Mouse (Mus musculus): ENCODE measurements around the gene Slc1a5. TPM values are rescaled to one million over a fixed set of nuclear protein-coding genes. Genes with fewer than 3 reads are reported as not detected.

Gene Slc1a5
- polyA plus RNA-seq, 2 experiments = 21.7 to 80.3 TPM

- H3K36me3 ChIP-seq (ENCODE audit: control insufficient read depth, insufficient read depth, low read length) = peaks cover 24% of the 10 kb centered on the region
- H3K9ac ChIP-seq (ENCODE audit: low read depth, low read length, severe bottlenecking) = no peak overlapping the region
- H3K9me3 ChIP-seq (ENCODE audit: control insufficient read depth, low read length) = no peaks in the 10 kb centered on the region
- no peak overlapping the region for H3K27ac ChIP-seq (replicated peaks; ENCODE audit: low read depth, low read length)
- 76% methylated on average over 5 of the region's 5 CpGs for WGBS
- DNase-seq (ENCODE audit: low spot score) (no peak), ATAC-seq (ENCODE audit: low FRiP score, low read depth) (no peak)
- H3K4me1 ChIP-seq (ENCODE audit: control insufficient read depth, insufficient read depth, low read length) = peaks cover 36% of the 10 kb centered on the region
- no peak overlapping the region for H3K4me3 ChIP-seq (replicated peaks; ENCODE audit: low read length)
- no peak for TF ChIP-seq POLR2A (IDR thresholded peaks at IDR 0.05; ENCODE audit: borderline replicate concordance, extremely low read depth, insufficient read depth, insufficient read length)
- no peak overlapping the region for H3K4me2 ChIP-seq (replicated peaks; ENCODE audit: low read depth, low read length, severe bottlenecking)
- no peaks in the 10 kb centered on the region for H3K27me3 ChIP-seq (ENCODE audit: control insufficient read depth, insufficient read depth, low read length)
Observed at GRCm38 (mm10) chr7:16819794-16820193, 38.7 kb downstream of the Slc1a5 start.

- H3K4me1 ChIP-seq (ENCODE audit: control insufficient read depth, insufficient read depth, low read length) = peaks cover 33% of the 10 kb centered on the region
- 68% methylated on average over 5 of the region's 5 CpGs for WGBS
Observed at GRCm38 (mm10) chr7:16820271-16820763, 39.2 kb downstream of the Slc1a5 start.

DNA sequence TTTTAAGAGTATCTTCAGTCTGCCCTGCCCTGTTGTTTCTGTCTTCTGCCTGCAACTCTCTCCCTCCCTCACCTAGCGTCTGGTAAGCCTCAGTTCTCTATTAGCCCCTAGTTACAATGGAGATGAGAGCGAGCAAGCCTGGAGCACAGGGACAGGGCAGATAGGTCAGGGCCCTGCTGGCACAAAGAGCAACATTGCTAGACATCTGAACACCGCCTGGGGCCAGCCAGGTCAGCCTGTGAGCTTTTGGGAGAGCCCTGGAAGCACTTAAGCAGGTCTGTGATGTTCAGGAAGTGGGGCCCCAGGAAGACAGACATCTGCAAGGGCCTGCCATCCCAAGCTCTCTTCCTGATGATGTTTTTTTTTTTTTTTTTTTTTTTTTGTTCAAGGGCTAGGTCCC, 40.0 kb downstream of the Slc1a5 start:
- Histone ChIP-seq H3K27me3 (ENCODE audit: control insufficient read depth, insufficient read depth, low read length) (no peaks in the 10 kb centered on the region), H3K4me1 (ENCODE audit: control insufficient read depth, insufficient read depth, low read length) (peaks cover 28% of the 10 kb centered on the region), H3K9ac (ENCODE audit: low read depth, low read length, severe bottlenecking) (no peak overlapping the region), H3K9me3 (ENCODE audit: control insufficient read depth, low read length) (no peaks in the 10 kb centered on the region), H3K36me3 (ENCODE audit: control insufficient read depth, insufficient read depth, low read length) (peaks cover 37% of the 10 kb centered on the region), H3K27ac (replicated peaks; ENCODE audit: low read depth, low read length) (no peak overlapping the region), H3K4me2 (replicated peaks; ENCODE audit: low read depth, low read length, severe bottlenecking) (no peak overlapping the region), H3K4me3 (replicated peaks; ENCODE audit: low read length) (no peak overlapping the region)
- ATAC-seq (ENCODE audit: low FRiP score, low read depth) = no peak
- DNase-seq (ENCODE audit: low spot score) = no peak
- 25% methylated on average over 3 of the region's 3 CpGs for WGBS
- no peak for TF ChIP-seq POLR2A (IDR thresholded peaks at IDR 0.05; ENCODE audit: borderline replicate concordance, extremely low read depth, insufficient read depth, insufficient read length)

More at GRCm38 (mm10) chr7:16820271-16820763, 39.2 kb downstream of the Slc1a5 start:
- Histone ChIP-seq H3K4me2 (replicated peaks; ENCODE audit: low read depth, low read length, severe bottlenecking) (no peak overlapping the region), H3K9ac (ENCODE audit: low read depth, low read length, severe bottlenecking) (no peak overlapping the region), H3K27ac (replicated peaks; ENCODE audit: low read depth, low read length) (no peak overlapping the region), H3K9me3 (ENCODE audit: control insufficient read depth, low read length) (no peaks in the 10 kb centered on the region), H3K4me3 (replicated peaks; ENCODE audit: low read length) (no peak overlapping the region), H3K27me3 (ENCODE audit: control insufficient read depth, insufficient read depth, low read length) (no peaks in the 10 kb centered on the region), H3K36me3 (ENCODE audit: control insufficient read depth, insufficient read depth, low read length) (peaks cover 29% of the 10 kb centered on the region)
- no peak for ATAC-seq (ENCODE audit: low FRiP score, low read depth)
- DNase-seq (ENCODE audit: low spot score) = no peak
- no peak for TF ChIP-seq POLR2A (IDR thresholded peaks at IDR 0.05; ENCODE audit: borderline replicate concordance, extremely low read depth, insufficient read depth, insufficient read length)

DNA sequence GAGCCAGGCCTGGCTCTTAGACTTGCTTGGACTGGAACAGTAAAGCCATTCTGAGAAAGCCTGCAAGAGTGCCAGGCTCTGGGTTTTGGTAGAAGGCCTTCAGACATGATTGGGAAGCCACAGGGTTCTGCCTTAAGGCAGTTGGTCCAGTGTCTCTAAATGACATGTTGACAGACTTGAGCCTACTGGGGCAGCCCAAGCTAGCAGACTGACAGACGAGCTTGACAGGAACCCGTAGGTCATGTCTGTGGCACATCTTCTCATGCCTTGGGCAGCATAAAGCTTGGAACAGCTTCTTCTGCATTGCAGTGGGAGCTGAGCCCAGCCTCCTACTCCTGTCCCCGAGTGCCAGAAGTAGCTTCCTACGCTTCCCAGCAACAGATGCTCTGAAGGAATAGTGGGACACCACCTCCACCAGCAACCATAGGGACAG, 40.5 kb downstream of the Slc1a5 start:
- Histone ChIP-seq H3K9me3 (ENCODE audit: control insufficient read depth, low read length) (no peaks in the 10 kb centered on the region), H3K27ac (replicated peaks; ENCODE audit: low read depth, low read length) (no peak overlapping the region), H3K4me3 (replicated peaks; ENCODE audit: low read length) (no peak overlapping the region), H3K36me3 (ENCODE audit: control insufficient read depth, insufficient read depth, low read length) (peaks cover 43% of the 10 kb centered on the region), H3K4me1 (ENCODE audit: control insufficient read depth, insufficient read depth, low read length) (peaks cover 28% of the 10 kb centered on the region), H3K27me3 (ENCODE audit: control insufficient read depth, insufficient read depth, low read length) (no peaks in the 10 kb centered on the region), H3K4me2 (replicated peaks; ENCODE audit: low read depth, low read length, severe bottlenecking) (no peak overlapping the region), H3K9ac (ENCODE audit: low read depth, low read length, severe bottlenecking) (no peak overlapping the region)
- no peak for TF ChIP-seq POLR2A (IDR thresholded peaks at IDR 0.05; ENCODE audit: borderline replicate concordance, extremely low read depth, insufficient read depth, insufficient read length)
- 69% methylated on average over 4 of the region's 4 CpGs for WGBS
- DNase-seq (ENCODE audit: low spot score) (no peak), ATAC-seq (ENCODE audit: low FRiP score, low read depth) (no peak)

- H3K9ac ChIP-seq (ENCODE audit: low read depth, low read length, severe bottlenecking) = no peak overlapping the region
- 76% methylated on average over 5 of the region's 5 CpGs for WGBS
- ATAC-seq (ENCODE audit: low FRiP score, low read depth) = no peak
Observed at GRCm38 (mm10) chr7:16823734-16824133, 42.6 kb downstream of the Slc1a5 start.

More at GRCm38 (mm10) chr7:16823734-16824133, 42.6 kb downstream of the Slc1a5 start:
- Histone ChIP-seq H3K4me3 (replicated peaks; ENCODE audit: low read length) (no peak overlapping the region), H3K9me3 (ENCODE audit: control insufficient read depth, low read length) (no peaks in the 10 kb centered on the region), H3K4me2 (replicated peaks; ENCODE audit: low read depth, low read length, severe bottlenecking) (no peak overlapping the region), H3K27me3 (ENCODE audit: control insufficient read depth, insufficient read depth, low read length) (no peaks in the 10 kb centered on the region), H3K36me3 (ENCODE audit: control insufficient read depth, insufficient read depth, low read length) (peaks cover 64% of the 10 kb centered on the region), H3K27ac (replicated peaks; ENCODE audit: low read depth, low read length) (no peak overlapping the region), H3K4me1 (ENCODE audit: control insufficient read depth, insufficient read depth, low read length) (peaks cover 13% of the 10 kb centered on the region)
- TF ChIP-seq POLR2A (IDR thresholded peaks at IDR 0.05; ENCODE audit: borderline replicate concordance, extremely low read depth, insufficient read depth, insufficient read length) = no peak
- DNase-seq (ENCODE audit: low spot score) = no peak

All from limb, embryonic 14.5 days (tissue).